Mouse (Mus musculus): ENCODE measurements around the gene P4ha2.
"Not testable (repeated sequence)": the region's sequence is repeated elsewhere in the genome, so short reads cannot be mapped to it uniquely, and the experiment has no call there.

Gene P4ha2

DNA sequence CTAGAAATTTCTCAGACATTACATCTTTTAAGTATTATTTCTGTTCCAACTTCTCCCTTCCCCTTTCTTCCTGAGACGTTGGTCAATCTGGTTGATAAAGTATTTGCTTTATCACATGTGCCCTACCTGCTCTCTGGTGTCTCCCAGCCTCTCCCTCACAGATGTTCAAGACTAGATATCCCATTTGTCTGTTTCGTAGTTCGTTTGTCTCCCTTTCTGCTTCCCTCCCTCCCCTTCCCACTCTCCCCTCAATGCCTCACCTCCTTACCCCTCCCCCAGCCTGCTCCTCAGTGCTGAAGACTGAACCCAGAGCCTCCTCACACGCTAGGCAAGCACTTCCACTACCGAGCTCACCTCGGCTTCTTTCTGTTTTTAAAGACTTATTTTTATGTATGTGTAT is 35.0 kb downstream of the P4ha2 start:
- DNase-seq (ENCODE audit: low spot score) = no peak

DNA sequence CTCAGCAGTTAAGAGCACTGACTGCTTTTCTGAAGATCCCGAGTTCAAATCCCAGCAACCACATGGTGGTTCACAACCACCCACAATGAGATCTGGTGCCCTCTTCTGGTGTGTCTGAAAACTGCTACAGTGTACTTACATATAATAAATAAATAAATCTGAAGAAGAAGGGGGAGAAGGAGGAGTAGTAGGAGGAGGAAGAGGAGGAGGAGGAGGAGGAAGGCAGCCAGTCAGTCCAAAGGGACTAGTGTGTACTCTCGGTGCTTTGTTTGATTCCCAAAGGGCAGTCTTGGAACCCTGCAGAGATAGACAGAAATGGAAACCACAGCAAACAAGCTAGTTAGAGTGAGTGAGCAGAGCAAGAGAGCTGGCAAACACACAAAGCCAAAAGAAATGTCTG is 40.3 kb downstream of the P4ha2 start:
- not testable (repeated sequence) for DNase-seq (ENCODE audit: low spot score)

DNA sequence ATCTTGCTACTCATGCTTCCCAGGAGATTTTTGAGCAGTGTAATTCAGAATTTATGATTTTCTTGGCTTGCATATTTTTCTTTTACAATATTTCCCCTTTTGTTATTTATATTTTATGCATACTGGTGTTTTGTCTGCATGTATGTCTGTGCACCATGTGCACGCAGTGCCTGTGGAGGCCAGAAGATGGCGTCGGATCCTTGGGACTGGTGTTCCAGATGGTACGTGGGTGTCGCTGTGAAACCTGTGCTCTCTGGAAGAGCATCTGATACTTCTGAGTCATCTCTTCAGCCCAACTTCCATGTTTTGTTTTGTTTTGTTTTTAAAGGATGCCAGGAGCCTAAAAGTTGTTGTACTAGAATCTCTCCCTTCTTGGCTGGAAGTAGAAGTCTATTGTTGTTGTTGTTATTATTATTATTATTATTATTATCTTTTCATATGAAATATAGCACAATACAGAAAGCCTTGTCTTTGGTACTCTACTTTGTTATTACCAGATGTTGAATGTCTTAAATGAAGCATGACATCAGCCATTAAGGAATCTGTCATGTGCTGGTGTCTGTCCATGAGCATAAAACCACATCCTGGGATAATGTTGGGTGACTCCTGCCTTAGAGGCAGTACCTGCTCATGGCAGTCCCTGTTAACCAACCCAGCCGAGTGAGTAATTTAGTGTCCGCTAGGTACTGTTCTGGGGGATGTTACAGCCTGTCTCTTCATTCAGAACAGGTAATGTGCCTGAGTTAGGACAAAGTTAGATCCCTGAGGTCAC is 41.5 kb downstream of the P4ha2 start:
- DNase-seq (ENCODE audit: low spot score) = no peak

DNA sequence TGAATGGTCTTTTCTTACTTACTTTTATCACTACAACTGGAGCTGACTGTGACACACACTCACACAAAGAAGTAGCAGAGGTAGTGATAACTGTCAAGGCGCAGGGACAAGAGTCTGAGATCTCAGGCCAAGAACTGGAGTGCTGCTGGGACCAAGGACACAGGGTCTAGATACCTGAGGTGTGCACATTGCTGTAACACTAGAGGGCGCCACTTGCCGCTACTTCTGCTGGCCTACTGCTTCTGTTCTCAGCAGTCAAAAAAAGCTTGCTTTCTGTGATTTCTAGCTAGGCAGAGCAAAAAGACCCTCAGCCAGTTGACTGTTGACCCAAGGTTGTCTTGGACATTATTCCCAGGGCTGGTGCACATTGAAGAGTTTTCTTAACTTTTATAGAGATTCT is 45.0 kb downstream of the P4ha2 start:
- DNase-seq (ENCODE audit: low spot score) = peak; percentile 37

DNA sequence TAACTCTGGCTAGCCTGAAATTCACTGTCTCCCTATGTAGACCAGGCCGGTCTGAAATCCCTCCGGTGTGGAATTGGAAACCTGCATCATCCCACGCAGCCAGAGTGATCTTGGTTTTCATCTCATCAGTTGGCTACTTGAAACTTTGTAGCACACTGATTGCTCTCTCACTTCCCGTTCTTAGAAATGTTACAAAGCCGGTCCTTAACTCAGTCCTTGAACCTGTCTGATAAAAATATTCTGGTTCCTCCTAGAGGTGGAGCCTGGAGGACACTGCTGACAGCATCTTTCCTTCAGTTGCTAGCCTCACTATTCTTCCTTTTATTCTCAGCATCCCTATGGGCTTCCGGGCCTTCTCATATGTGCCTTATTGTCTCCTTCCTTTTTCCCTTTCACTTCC is 46.1 kb downstream of the P4ha2 start:
- no peak for DNase-seq (ENCODE audit: low spot score)

DNA sequence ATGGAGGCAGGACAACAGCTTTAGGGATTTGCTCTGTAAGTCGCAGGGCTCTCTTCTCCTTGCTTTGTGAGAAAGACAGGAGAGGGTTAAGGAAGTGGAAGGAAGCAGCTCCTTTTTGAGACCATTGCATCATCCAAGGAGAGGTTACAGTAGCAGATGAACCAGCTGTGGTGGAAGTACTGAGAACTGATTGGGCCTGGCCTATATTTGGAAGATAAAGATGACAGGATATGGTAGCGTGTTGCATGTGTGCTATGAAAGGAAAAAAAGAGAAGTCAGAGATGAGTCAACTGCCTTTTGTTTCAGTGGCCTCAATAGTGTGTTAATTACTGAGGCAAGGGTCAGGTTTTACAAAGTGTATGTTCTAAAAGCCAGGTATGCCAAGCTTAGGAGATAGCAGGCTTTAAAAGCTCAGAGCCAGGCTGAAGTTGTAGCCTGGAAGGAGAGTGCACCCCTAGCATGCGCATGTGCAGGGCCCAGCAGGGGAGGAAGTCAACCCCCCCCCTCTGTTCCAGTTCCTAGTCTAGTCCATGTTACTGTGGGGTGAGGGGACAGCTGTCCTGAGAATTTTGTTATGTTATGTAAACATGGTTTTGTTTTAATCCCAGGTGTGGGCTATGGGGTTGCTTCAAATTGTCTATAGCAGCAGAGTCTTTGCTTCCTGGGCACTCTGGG is 50.0 kb downstream of the P4ha2 start:
- no peak for DNase-seq (ENCODE audit: low spot score)

DNA sequence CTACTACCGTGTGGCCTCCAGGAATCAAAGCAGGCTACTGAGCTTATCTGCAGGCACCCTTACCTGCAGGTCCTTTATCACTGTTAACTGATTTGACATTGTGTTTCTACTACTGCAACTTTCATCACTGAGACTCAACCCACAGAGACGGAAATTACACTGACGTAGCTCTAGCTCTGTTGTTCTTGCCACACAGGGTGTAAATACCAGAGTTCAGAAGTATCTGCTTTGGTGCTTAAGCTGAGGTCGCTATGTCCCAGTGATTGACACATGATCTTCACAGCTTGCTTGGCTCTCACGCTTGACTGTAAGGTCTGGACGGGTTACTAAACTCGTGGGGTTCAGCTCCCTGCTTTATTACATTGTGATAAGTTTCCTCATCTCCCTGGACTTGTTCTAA is 51.2 kb downstream of the P4ha2 start:
- no peak for DNase-seq (ENCODE audit: low spot score)

DNA sequence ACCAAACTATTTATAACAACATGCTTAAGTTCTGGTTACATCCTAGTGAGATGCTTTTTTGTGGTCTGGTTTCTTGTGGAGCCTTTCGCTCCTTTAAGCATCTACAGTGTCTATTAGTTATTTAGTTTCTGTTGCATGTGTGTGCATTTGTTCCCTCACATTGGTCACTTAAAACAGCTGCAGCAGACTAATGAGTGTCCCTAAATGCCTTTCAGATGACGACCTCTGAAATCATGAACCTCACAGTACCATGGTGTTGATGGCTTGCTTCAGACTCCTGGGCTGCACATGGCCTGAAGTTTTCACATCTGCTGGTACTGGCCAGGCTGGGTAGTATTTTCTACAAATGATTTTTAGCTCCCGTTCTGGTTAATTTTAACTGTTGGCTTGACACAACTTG is 53.1 kb downstream of the P4ha2 start:
- DNase-seq (ENCODE audit: low spot score) = no peak

DNA sequence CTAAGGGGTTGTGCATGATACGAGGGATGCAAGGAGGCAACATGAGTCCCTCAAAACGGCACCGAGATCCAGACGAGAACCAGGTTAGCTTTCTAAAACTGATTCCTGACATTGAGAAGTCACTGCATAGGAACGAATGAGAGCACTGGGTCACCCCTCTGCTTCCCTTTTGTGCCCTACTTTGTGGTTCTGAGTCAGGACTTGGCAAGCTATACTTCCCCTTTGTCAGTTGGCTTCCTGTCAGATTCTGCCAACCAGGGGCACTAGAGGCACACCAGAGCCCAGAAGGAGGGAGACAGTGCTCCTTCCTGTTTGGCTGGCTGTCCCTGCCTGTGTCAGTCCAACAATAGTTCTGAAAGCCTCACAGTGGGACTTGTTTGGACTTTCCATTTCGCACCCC is 56.0 kb downstream of the P4ha2 start:
- no peak for DNase-seq (ENCODE audit: low spot score)

DNA sequence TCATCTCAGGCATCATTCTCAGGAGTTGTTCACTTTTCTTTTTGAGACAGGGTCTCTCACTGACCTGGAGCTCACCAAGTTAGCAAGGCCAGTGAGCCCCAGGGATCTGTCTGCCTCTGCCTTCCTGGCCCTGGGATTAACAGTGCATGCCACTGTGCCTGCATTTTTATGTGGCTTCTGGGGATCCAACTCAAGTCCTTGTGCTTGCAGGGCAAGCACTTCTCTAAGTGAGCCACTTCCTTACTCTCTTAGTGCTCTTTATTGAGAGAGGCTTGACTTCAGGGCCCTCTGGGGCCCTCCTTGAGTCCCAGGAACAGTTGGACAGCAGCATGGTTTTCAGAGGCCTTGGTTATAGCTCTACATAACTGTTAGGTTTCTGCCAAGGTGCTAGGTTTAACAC is 56.6 kb downstream of the P4ha2 start:
- no peak for DNase-seq (ENCODE audit: low spot score)

DNA sequence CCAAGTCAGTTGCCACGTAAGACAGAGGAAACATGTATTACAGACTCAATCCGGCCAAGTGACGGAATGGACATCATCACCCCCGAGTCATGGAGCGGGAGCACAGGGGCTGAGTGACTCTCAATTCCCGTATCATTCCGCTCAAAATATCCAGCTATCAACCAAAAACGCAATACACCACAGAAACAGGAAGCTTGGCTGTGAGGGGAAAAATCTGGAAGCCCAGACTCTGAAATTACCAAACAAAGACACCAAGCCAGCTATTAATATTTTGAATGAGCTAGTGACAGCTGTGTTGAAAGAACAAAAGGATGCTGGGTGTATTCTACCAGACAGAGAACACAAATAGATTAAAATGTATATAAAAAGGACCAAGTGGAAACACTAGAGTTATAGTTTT is 57.7 kb downstream of the P4ha2 start:
- no peak for DNase-seq (ENCODE audit: low spot score)

DNA sequence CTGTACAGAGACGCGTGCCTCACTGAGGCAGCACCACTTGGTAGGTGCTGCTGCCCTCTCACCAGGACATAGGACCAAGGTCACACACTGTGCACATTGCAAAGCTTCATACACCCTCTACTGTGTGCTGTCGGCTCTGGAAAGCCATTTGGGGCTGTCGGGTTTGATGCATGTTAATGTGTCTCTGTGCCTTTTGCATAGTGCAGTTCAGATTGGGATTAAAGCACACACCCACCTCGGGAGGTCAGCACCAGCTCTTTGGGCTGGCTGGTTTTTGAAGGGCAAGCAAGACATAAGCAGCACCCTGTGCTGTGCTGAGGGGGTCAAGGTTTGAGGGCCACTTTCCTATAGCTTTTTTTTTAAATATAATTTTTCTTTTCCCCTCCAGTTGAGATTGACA is 60.5 kb downstream of the P4ha2 start:
- DNase-seq (ENCODE audit: low spot score) = no peak

DNA sequence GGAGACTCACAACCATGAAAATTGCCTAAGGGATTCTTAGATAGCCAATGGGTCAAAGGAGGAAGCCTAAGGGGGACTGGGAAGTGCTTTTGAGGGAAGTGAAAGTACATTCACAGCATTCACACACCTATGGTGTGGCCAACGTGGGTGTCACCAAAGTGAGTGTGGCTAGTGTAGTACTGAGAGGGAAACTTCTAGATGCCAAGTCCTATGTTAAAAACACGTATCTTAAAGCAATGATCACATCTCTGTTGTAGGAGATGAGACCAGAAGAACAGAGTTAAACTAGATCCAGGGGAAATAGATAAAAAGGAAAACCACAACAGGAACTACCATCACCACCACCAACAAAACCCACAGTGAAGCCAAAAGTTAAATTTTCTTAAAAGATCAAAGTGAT is 61.0 kb downstream of the P4ha2 start:
- DNase-seq (ENCODE audit: low spot score) = no peak

DNA sequence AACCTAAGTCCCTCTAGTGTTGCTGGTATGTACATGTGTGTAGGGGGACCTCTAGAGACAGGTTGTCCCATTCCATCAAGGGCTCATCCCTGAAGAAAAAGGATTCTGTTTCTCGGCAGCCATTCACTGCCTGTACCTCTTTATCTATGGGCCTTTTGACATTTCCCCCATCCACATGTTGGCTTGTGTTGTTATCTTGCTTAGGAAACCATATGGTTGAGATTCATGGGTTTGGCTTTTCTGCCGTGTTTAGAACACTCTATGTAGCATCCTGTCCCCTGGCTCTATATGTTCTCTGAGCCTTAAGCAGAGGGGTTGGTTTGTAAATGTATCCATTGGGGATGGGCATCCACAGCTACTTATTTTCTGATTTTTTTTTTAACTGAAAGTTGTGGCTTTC is 61.6 kb downstream of the P4ha2 start:
- DNase-seq (ENCODE audit: low spot score) = no peak

DNA sequence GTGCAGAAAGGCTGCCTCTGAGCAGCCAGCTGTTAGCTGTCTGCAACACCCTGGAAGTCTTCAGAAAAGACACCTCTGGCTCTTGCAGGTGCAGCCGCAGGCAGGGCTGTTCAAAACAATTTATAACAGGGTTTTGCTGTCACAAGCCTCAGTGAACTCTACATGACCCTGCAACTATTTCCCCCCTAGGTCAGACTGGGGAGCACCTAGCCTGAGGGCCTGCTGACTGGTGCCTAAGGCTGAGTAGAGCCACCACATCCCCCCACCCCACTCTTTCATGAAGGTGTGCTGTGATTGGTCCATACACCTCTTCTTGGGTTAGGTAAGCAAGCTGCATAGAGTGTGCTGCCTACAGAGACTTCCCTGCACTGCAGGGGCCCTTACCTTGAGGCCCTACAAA is 63.1 kb downstream of the P4ha2 start:
- DNase-seq (ENCODE audit: low spot score) = no peak

DNA sequence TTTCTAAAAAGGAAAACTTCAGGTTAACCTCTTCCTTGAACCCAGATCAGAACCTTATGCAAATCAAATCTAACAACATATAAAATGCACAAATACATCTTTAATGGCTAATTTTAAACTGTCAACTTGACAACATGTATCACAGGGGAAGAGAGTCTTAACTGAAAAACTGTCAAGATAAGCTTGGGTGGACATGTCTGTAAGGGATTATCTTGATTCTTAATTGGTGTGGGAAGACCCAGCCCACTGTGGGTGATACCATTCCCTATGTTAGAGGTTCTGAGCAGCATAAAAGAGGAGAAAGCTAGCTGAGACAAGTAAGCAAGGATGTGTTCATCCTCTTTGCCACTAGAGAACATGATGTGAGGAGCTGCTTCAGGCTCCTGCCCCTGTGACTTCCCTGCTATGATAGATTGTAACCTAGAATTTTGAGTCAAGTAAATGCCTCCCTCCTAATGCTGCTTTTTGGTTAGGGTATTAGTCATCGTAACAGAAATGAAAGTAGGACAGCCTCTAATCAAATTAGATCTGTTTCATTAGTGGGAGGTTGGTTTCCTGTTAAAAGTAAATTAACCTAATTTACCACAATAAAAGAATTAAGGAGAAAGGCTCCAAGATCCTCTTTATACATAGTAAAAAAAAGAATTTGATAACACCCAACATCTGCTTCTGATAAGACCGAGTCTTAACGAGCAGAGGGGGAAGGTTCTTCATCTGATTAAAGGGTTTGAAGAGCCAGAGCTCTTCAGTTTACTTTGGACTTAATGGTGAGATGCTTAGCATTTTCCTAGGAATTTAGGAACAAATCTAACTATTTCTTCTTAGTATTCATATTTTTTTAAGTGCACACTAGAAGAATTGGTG is 69.8 kb downstream of the P4ha2 start:
- no peak for DNase-seq (ENCODE audit: low spot score)

DNA sequence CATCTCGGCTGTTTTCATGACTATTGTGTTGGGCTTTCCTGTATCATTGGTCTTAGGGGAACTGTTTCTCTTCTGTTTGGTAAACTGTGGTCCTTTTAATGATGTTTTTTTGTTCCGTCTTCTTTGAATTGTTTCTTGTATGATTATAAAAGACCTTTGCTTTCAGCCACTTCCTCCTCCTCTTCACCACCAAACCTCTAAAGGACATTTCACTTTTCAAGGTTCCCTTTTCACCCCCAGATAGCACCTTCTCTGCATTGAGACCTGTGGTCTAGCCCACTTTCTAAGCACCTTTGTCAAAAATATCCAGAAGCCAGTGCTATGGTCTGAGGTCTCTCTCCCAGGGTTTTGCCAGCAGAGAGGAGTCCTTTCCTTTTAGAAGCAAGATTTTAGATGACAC is 71.3 kb downstream of the P4ha2 start:
- no peak for DNase-seq (ENCODE audit: low spot score)

DNA sequence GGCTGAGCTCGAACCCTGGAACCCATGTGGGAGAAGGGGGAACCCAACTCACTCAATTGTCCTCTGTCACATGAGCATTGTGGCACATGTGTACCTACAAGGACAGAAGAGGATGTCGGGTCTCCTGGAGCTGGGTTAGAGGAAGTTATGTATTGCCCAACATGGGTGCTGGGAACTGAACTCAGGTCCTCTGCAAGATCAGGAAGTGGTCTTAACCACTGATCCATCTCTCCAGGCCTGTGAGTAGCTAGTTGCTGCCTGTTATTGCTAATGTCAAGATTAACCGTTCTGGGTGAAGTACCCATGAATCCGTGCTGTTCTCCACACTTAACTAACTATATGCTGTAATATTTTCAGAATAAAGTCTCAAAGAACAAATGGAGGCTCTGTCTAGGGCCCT is 74.3 kb downstream of the P4ha2 start:
- no peak for DNase-seq (ENCODE audit: low spot score)

DNA sequence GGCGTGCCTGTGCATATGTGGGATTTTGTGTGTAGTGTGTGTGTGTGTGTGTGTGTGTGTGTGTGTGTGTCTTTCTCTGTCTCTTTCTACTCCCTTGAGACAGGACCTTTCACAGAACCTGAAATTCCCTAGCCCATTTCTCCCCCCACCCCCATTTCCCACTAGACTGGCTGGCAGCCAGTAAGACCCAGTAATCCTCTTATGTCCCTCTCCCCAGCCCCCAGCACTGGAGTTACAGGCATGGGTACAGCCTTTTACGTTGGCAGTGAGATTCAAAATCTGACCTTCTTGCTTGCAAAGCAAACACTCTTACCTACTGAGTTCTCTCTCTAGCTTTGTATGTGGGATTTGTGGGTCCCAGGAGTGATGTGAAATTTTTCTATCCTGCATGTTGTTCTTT is 75.0 kb downstream of the P4ha2 start:
- DNase-seq (ENCODE audit: low spot score) = no peak
